Mouse (Mus musculus) left cerebral cortex, postnatal 14 days (tissue): Measurements from ENCODE around the gene Gm4133. TPM values are rescaled to one million over a fixed set of nuclear protein-coding genes. Genes with fewer than 3 reads are reported as not detected.
"Not testable (repeated sequence)": the region's sequence is repeated elsewhere in the genome, so short reads cannot be mapped to it uniquely, and the experiment has no call there.

Source experiments
- DNase-seq, 2 experiments: peaks; one replicate each; pipeline ENCODE4 v3.0.0; 2021 to 2022; ENCODE audit warnings: low spot score in 2 of 2, mixed read lengths in 1 of 2
- intact Hi-C: fragments of 180-260 bp; cut with DNase I; formaldehyde crosslinking; loops from one replicate; pipeline ENCODE4 v1.15.1; 2025
- long read RNA-seq, 2 experiments: library from polyadenylated mRNA; stranded (forward); transcript quantifications; one replicate each; pipeline ENCODE4 v2.0.0; 2021
- total RNA-seq, 2 experiments: library from RNA; stranded (reverse); gene quantifications; 2 replicates each; pipeline ENCODE4 v1.2.3; 2021

Gene Gm4133
- not detected for total RNA-seq
- long read RNA-seq, experiment 1, result 0 reads
- long read RNA-seq, experiment 2, result 0 reads

DNA sequence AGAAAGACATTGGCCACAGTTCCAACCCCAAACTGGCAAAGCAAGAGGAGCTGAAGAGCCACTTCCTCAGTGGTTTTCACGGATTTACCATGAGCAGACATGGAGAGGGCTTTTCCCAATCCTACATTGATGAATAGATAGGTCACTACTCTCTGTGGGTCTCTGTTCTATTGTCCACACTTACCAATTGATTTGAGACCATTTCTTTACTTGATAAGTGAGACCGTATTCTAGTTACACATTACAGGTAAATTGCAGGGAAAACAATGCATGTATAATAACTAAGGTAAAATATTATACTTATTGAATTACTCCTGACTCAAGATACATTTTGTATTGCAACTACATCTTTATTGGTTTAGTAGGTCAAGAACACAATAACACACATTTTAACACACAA lies at the start of gene Gm4133:
Gene Gm4133, minus strand, starts transcription at position 101 of the 400 bp plus-strand sequence.
- intact Hi-C loops, DNase-seq: not testable (repeated sequence)

GRCm38 (mm10) chr7:20375310-20375709 lies 41.4 kb upstream of the Gm4133 start, which contains the start of gene Gm5728:
Gene Gm5728, minus strand, starts transcription at chr7:20375410.
- DNase-seq, intact Hi-C loops: not testable (repeated sequence)

Other genes with a start within 250 kb of the Gm4133 start
- gene Vmn1r91, start 234.4 kb downstream of the Gm4133 start, total RNA-seq, result not detected
- not detected for gene Gm16442, start 211.5 kb downstream of the Gm4133 start, total RNA-seq
- not detected for gene Vmn1r93, start 195.0 kb downstream of the Gm4133 start, total RNA-seq
- gene Vmn1r94, start 165.7 kb downstream of the Gm4133 start, total RNA-seq, result not detected
- not detected for gene Vmn1r95, start 140.4 kb downstream of the Gm4133 start, total RNA-seq
- not detected for gene Gm6164, start 128.5 kb downstream of the Gm4133 start, total RNA-seq
- gene Gm4498, start 100.2 kb downstream of the Gm4133 start, total RNA-seq, result not detected
- not detected for gene Gm5890, start 71.2 kb downstream of the Gm4133 start, total RNA-seq
- gene Gm5728, start 41.3 kb upstream of the Gm4133 start, total RNA-seq, result not detected
- gene Vmn1r100, start 83.9 kb upstream of the Gm4133 start, total RNA-seq, result not detected
- not detected for gene Vmn1r101, start 108.5 kb upstream of the Gm4133 start, total RNA-seq
- gene Gm10670, start 140.9 kb upstream of the Gm4133 start, total RNA-seq, result not detected
- gene Vmn1r103, start 176.5 kb upstream of the Gm4133 start, total RNA-seq, result not detected
- not detected for gene Vmn1r104, start 199.8 kb upstream of the Gm4133 start, total RNA-seq
- not detected for gene Gm5726, start 211.7 kb upstream of the Gm4133 start, total RNA-seq
- gene Gm4141, start 242.2 kb upstream of the Gm4133 start, total RNA-seq, result not detected